Mouse (Mus musculus) heart, adult 8-10 months (tissue): Measurements from ENCODE around the gene 5730480H06Rik. TPM values are rescaled to one million over a fixed set of nuclear protein-coding genes. Genes with fewer than 3 reads are reported as not detected.

Experiments used
- DNase-seq: peaks from one replicate; pipeline ENCODE4 v3.0.0; 2022; ENCODE audit warnings: low spot score
- total RNA-seq, 4 experiments: library from RNA; stranded (reverse); gene quantifications; 2 replicates each; pipeline ENCODE4 v1.2.4; 2022

Gene 5730480H06Rik
- total RNA-seq = 1 to 10 TPM; 4.5 to 6.5 (median 4.9) TPM

DNA sequence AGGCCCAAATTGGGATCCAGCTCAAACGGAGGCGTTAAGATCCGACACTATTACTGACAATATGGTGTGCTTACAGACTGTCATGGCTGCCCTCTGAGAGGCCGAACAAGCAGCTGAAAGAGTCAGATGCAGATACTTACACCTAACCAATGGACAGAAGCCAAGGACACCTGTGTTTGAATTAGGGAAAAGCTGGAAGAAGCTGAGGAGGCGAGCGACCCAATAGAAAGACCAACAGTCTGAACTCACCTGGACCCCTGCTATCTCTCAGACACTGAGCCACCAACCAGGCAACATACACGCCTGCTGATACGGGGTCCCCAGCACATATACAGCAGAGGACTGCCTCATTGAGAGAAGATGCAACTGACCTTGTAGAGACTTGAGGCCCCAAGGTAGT lies at the start of gene 5730480H06Rik:
Gene 5730480H06Rik (plus strand): TSS at position 301 of the 400 bp plus-strand sequence.
- DNase-seq = no peak

DNA sequence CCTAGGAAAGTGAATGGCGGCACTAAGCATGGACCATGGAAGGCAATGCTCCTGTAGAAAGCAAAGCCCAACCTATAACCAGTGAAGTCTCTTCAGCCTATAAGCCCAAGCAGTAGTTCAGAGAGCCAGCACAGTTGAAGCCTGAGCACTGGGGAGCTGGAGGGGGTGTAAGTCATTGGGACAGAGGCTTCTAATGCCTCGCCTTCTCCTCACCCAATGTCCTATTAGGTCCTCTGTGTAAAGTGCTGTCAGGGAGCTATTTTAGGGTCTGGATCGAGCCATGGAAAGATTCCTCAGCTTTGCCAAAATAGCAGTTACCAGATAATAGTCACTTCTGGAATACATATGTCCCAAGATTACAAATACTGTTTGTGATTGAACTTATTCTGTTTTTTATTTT lies 26.6 kb upstream of the 5730480H06Rik start:
- peak; percentile 48 for DNase-seq

GRCm38 (mm10) chr5:48315057-48315602 lies 12.6 kb upstream of the 5730480H06Rik start:
- DNase-seq = no peak

DNA sequence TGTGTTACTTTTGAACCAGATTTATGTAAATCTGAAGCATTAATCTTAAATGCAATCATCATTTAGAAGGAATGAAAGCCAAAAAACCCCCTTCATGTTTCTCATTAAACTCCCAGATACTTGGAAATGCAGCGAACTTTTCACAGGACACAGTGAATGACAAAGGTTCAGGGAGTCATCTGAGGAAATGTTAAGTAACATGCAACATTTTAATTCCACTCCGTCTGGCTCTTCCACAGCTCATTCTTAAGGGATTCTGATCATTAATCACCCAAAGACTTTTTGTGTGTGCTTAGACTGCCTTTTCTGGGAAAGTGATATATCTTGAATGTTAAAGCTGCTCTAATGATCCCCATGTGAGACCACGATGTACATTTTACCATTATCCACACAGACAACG lies 7.2 kb upstream of the 5730480H06Rik start:
- DNase-seq = no peak

- DNase-seq = no peak
These were observed 1.5 kb upstream of the 5730480H06Rik start for GRCm38 (mm10) chr5:48326221-48326620.

DNA sequence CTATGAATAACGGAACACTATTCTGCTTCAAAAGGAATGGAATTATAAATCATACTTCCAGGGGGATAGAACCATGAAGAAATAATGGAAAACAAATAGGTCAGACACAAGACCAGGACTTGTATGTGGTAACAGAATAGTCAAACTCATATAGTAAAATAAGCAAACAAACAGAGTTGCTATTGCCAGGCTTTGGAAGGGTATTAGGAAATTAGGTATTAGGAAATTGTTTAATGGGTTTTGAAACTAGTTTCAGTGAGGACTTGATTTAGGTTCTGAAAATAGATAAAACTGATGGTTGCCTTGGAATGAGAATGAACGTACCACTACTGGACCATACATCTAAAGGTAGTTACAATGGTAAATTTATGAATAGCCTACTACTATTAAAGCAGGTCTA lies 2.0 kb downstream of the 5730480H06Rik start:
- no peak for DNase-seq

GRCm38 (mm10) chr5:48330817-48331216 lies 3.1 kb downstream of the 5730480H06Rik start:
- DNase-seq = no peak

- DNase-seq = no peak
These were observed 3.7 kb downstream of the 5730480H06Rik start for GRCm38 (mm10) chr5:48331441-48331840.

DNA sequence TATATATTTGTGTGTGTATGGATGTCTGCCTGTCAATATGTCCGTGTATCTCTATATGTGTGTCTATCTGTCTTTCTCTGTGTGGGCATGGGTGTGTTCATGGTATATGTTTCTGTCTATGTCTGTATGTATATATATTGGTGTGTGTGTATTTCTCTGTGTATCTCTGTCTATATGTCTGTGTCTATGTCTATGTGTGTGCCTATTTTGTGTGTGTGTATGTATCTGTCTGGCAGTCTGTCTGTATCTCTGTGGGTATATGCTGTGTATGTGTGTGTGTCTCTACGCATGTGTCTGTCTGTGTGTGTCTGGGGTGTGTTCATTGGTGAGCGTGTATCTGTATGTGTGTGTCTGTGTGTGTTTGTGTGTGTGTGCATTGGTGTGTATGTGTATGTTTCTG lies 5.7 kb downstream of the 5730480H06Rik start:
- no peak for DNase-seq

GRCm38 (mm10) chr5:48333884-48334513 lies 6.2 kb downstream of the 5730480H06Rik start:
- DNase-seq = no peak

DNA sequence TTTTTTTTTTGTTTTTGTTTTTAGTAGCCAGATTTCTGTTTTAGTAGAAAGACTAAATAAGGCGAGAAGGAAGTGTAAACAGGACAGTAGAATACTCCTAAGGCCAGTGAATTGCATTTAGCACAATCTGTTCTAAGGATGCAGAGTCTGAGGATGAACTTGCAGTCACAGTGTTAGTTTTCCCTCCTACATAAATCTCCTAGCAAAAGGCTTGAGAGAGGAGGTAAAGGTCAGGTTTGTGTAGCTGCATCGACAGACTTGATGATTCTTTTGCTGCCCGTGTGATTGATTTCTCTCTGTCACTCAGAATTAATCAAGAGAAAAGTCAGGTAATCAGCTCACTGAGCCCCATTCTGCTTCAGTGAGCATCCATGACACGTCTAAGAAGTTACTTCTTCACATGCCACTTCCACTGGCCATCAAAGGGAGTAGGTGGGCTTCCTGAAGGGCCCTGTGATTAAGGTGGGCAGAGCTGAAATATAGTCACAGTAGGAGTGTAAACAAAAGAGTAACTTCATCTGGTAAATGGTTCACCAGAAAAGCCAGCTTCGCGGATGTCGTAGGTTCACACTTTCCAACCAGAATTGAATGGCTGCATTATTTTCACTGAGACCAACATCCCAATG lies 13.2 kb downstream of the 5730480H06Rik start:
- no peak for DNase-seq

DNA sequence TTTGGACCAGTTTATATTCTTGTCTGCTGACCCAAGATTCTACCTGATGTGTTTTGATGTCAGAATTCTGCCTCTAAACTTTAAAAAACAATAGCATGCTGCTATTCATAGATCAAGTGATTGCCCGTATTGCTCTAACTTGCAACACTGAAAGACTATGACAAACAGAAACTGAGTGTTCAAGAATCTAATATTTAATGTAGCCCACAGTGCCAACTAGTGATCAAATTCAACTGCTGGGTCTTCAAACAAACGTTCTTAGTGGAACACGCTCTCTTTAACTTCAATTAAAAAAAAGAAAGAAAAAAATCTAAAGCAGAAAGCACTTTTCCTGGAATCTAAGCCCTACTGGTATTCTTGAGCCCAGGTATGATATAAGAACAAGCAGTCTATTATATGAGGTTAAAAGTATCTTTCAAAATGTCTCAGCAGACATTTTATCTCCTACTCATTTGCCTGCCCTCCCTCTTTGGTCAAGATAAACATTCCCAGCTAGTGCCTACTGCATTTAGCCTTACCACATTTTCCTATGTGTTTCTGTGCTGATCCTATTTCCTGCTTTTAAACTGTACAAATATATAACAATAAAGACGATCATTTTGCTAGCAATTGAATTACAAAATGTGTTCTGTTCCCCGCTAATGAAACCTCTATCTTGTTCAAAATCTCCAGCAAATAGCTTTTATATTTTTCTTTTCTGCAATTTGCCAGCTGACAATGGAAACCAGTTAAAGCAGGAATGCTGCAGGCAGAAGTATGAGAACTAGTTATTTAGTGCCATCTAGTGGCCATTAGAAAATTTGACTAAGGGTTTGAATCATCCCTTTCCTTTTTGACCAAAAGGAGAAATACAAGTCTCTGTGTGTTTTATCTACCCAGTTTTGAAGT lies 17.6 kb downstream of the 5730480H06Rik start:
- peak; percentile 16 for DNase-seq

- DNase-seq = no peak
These were observed 18.4 kb downstream of the 5730480H06Rik start for GRCm38 (mm10) chr5:48345983-48346648.

DNA sequence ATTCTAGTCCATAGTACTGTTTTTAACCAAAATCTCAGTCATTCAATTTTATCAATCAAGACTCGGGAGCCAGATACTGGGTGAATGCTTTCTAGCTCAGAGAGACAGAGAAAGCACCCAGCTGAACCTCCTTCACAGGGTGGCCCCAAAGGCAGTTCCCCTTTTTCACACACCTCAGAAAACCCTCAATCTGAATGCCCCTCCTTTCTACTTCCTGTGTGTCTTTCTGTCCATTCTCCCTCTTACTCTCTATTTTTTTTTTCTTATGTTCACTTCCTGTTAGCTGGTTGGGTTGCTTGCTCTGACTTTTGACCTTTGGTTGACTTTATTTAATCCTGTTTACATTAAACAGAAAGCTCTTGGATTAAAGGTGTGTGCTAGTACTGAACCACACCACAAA lies 21.6 kb downstream of the 5730480H06Rik start:
- no peak for DNase-seq

DNA sequence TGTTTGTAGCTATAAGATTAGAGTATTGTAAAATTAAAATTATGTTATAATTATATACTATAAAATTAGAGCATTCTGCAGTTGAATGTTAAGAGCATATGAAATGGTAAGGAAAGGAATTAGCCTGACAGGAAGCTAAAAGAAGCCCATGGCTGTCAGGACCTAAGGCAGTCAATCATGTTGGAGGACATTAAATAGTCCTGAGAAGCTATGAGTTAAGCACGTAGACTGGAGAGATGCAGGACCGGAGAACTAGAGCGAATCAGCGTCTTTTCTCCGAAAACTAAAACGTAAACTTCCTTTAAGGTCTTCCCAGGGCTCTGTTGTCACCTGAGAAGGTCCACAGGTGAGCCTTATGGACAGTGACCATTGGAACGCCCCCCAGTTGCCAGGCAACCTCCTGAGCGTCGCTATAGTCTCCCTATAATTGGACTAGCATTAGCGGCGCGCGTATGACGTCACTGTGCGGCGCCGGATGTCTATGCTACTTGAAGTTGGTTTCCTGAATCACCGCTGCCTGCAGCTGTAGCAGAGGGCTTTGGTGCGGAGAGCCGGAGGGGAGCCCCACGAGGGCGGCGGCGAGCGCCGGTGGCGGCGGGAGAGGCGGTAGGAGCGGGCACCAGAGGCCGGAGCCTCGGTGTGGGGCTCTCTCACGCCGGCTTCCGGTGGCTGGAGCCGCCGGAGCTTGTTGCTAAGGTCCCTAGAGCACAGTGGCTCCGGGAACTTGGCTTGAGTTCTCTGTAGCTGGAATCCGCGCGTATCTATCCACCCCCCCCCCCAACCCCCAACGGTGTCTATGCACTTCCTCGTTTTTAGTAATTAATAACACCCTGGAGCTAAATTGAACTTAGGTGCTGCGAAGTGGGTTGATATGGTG lies 44.4 kb downstream of the 5730480H06Rik start:
- DNase-seq = peak; percentile 93

- DNase-seq = peak; percentile 11
These were observed 74.7 kb downstream of the 5730480H06Rik start for GRCm38 (mm10) chr5:48402497-48402896.

- DNase-seq = no peak
These were observed 80.5 kb downstream of the 5730480H06Rik start for GRCm38 (mm10) chr5:48408276-48408675.

- no peak for DNase-seq
These were observed 82.6 kb downstream of the 5730480H06Rik start for GRCm38 (mm10) chr5:48410348-48410747.

- DNase-seq = no peak
These were observed 83.7 kb downstream of the 5730480H06Rik start for GRCm38 (mm10) chr5:48411462-48411861.

GRCm38 (mm10) chr5:48412261-48412660 lies 84.5 kb downstream of the 5730480H06Rik start:
- DNase-seq = no peak

GRCm38 (mm10) chr5:48419741-48420140 lies 92.0 kb downstream of the 5730480H06Rik start:
- no peak for DNase-seq
